Mouse (Mus musculus) kidney, postnatal 10 days (tissue): ENCODE measurements around the gene Galnt18.

ENCODE experiments used
- DNase-seq: peaks from one replicate; pipeline ENCODE4 v3.0.0; 2021; ENCODE audit warnings: mixed read lengths

Gene Galnt18

GRCm38 (mm10) chr7:111456007-111456406 lies 323.8 kb downstream of the Galnt18 start:
- no peak for DNase-seq

- no peak for DNase-seq
These were observed 324.2 kb downstream of the Galnt18 start for GRCm38 (mm10) chr7:111455541-111455940.

- DNase-seq: no peak
These were observed 327.8 kb downstream of the Galnt18 start for GRCm38 (mm10) chr7:111452000-111452399.

GRCm38 (mm10) chr7:111450286-111451095 lies 329.3 kb downstream of the Galnt18 start:
- no peak for DNase-seq

- DNase-seq: no peak
These were observed 346.6 kb downstream of the Galnt18 start for GRCm38 (mm10) chr7:111433173-111433572.

GRCm38 (mm10) chr7:111427392-111427791 lies 352.4 kb downstream of the Galnt18 start:
- peak; percentile 0 for DNase-seq
